In the genomic region with DNA sequence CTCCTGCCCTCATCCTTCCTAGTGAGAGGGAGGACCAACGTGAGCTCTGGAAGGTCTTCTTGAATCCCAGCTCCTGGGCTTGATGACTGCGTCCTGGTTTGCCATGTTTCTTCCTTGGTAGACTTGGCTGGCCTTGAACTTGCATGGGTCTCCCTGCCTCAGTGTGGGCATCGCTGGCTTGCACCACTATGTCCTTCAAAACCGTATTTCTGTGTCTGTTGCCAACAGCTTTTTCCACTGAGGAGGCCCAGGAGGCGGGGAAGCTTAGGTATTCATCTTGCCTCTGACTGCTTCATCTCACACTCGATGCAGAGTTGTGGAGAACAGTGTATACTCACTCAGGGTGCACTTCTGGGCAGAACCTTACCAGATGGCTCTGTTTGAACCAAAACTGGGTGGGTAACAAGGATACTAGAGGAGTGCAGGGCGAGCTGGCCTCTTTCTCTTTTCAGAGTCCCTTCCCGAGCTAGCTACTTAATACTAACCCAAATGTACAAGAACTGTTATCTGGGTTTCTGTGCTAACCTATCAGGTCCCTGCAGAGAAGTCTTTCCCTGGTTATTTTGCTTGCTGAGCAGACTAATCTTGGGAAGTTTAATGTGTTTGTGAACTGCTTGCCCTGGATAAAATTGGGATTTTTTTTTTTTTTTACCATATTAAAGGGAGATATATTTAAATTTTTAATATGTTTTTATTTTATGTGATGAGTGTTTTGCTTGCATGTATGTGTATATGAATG, we compare ENCODE assay signal across 8 mouse cellular contexts. TPM values are rescaled to one million over a fixed set of nuclear protein-coding genes. Genes with fewer than 3 reads are reported as not detected.
DNase-seq lines count a peak whose midpoint lies in the region; ATAC-seq and TF ChIP-seq lines count a peak whose summit lies in the region.

No protein-coding gene starts in this region.

- TF ChIP-seq EP300 in ES-Bruce4 (IDR thresholded peaks at IDR 0.05; ENCODE audit: insufficient read depth, low read depth, low read length): no peak

- H3K27ac ChIP-seq in kidney, adult 2 months (ENCODE audit: insufficient read depth, low read depth, low read length): no peak overlapping the region
- H3K27ac ChIP-seq in ES-Bruce4 (ENCODE audit: insufficient read depth, low read length): no peak overlapping the region
- H3K27ac ChIP-seq in heart, embryonic 10.5 days: peak overlapping the region; percentile 93
- H3K27ac ChIP-seq in limb, embryonic 11.5 days (replicated peaks; ENCODE audit: low read depth, low read length): no peak overlapping the region

- DNase-seq in kidney, adult 2 months: peak; percentile 15
- no peak for DNase-seq in kidney, postnatal 25 days
- DNase-seq in cerebellum, postnatal 10 days: peak; percentile 24 to 33
- no peak for DNase-seq in heart, embryonic 10.5 days (ENCODE audit: low spot score)
- DNase-seq in limb, embryonic 11.5 days (ENCODE audit: low spot score): peak; percentile 21
- peak; percentile 31 for DNase-seq in neural tube, embryonic 10.5 days (ENCODE audit: extremely low spot score, low spot score)
- DNase-seq in urinary bladder, postnatal 25 days (ENCODE audit: low spot score): no peak

- TF ChIP-seq POLR2A in kidney, adult 2 months (IDR thresholded peaks at IDR 0.05; ENCODE audit: low read depth, low read length): no peak
- no peak for TF ChIP-seq POLR2A in ES-Bruce4 (IDR thresholded peaks at IDR 0.05; ENCODE audit: insufficient read depth, low read length)

- TF ChIP-seq CTCF in kidney, adult 2 months (conservative IDR thresholded peaks at IDR 0.05; ENCODE audit: insufficient read depth, insufficient read length, low read depth, low read length): no peak
- no peak for TF ChIP-seq CTCF in ES-Bruce4 (IDR thresholded peaks at IDR 0.05; ENCODE audit: low read depth, low read length)

- WGBS in kidney, adult 2 months: 19% methylated on average over 8 of the region's 8 CpGs
- 20% methylated on average over 8 of the region's 8 CpGs for WGBS in heart, embryonic 10.5 days
- 19% methylated on average over 8 of the region's 8 CpGs for WGBS in limb, embryonic 11.5 days

- ATAC-seq in limb, embryonic 11.5 days (ENCODE audit: insufficient number of reproducible peaks, low FRiP score, low TSS enrichment, low read depth): no peak

- H3K27me3 ChIP-seq in kidney, adult 2 months (replicated peaks; ENCODE audit: control insufficient read depth, insufficient read depth, low read length): no peaks in the 10 kb centered on the region
- no peaks in the 10 kb centered on the region for H3K27me3 ChIP-seq in ES-Bruce4 (ENCODE audit: control insufficient read depth, insufficient read depth, low read length, poor library complexity, severe bottlenecking)
- no peaks in the 10 kb centered on the region for H3K27me3 ChIP-seq in heart, embryonic 10.5 days (ENCODE audit: insufficient read depth, poor library complexity, severe bottlenecking)
- H3K27me3 ChIP-seq in limb, embryonic 11.5 days (ENCODE audit: control insufficient read depth, insufficient read depth, low read length): no peaks in the 10 kb centered on the region

- peaks cover 3% of the 10 kb centered on the region; the same call in 1 of the 2 replicates for H3K9me3 ChIP-seq in ES-Bruce4 (replicated peaks; ENCODE audit: control insufficient read depth, insufficient read depth, low read length, poor library complexity, severe bottlenecking)
- no peaks in the 10 kb centered on the region for H3K9me3 ChIP-seq in heart, embryonic 10.5 days
- no peaks in the 10 kb centered on the region for H3K9me3 ChIP-seq in limb, embryonic 11.5 days (ENCODE audit: control insufficient read depth, low read length)

- no peaks in the 10 kb centered on the region for H3K36me3 ChIP-seq in kidney, adult 2 months (ENCODE audit: control insufficient read depth, insufficient read depth, low read length)
- H3K36me3 ChIP-seq in ES-Bruce4 (ENCODE audit: control insufficient read depth, insufficient read depth, low read length, poor library complexity, severe bottlenecking): peaks cover 11% of the 10 kb centered on the region
- H3K36me3 ChIP-seq in heart, embryonic 10.5 days: peaks cover 16% of the 10 kb centered on the region
- peaks cover 2% of the 10 kb centered on the region; the same call in 1 of the 2 replicates for H3K36me3 ChIP-seq in limb, embryonic 11.5 days (ENCODE audit: control insufficient read depth, insufficient read depth, low read length)

- peak overlapping the region; percentile 71 for H3K4me3 ChIP-seq in kidney, adult 2 months (ENCODE audit: insufficient read depth, low read depth, low read length)
- peak overlapping the region; percentile 96 for H3K4me3 ChIP-seq in ES-Bruce4 (ENCODE audit: low read depth, low read length)
- H3K4me3 ChIP-seq in heart, embryonic 10.5 days: peak overlapping the region; percentile 77
- H3K4me3 ChIP-seq in limb, embryonic 11.5 days (ENCODE audit: low read depth, low read length): peak overlapping the region; percentile 45

- peak overlapping the region; percentile 58 for H3K9ac ChIP-seq in ES-Bruce4 (ENCODE audit: low read depth, poor library complexity, severe bottlenecking)
- H3K9ac ChIP-seq in limb, embryonic 11.5 days (ENCODE audit: low read length): peak overlapping the region; percentile 46

- H3K4me2 ChIP-seq in limb, embryonic 11.5 days (ENCODE audit: low read depth, severe bottlenecking): peak overlapping the region; percentile 69

- peaks cover 5% of the 10 kb centered on the region for H3K4me1 ChIP-seq in kidney, adult 2 months (ENCODE audit: control insufficient read depth, insufficient read depth, low read length)
- H3K4me1 ChIP-seq in ES-Bruce4 (ENCODE audit: control insufficient read depth, insufficient read depth, low read length): no peaks in the 10 kb centered on the region
- H3K4me1 ChIP-seq in heart, embryonic 10.5 days: peaks cover 23% of the 10 kb centered on the region
- H3K4me1 ChIP-seq in limb, embryonic 11.5 days (ENCODE audit: control insufficient read depth, insufficient read depth, low read length): peaks cover 6% of the 10 kb centered on the region; the same call in 1 of the 2 replicates

RNA-seq across cellular contexts. Expression of a gene that starts 1.0 kb away (rescaled TPM):
- polyA plus RNA-seq in kidney, adult 2 months (2012; rRNA removed): 13.7 TPM in 2 replicates
- 37.0 and 38.2 TPM in 2 replicates for polyA plus RNA-seq in ES-Bruce4 (2011; ENCODE audit: insufficient read depth, insufficient read length, low read depth, missing spikeins)
- polyA plus RNA-seq in heart, embryonic 10.5 days (2016; fragmentation: Nextera tagmentation; extraction: Ambion mirVana): 18.1 and 20.4 TPM in 2 replicates
- polyA plus RNA-seq in limb, embryonic 11.5 days (2014; fragmentation: Nextera tagmentation; extraction: Ambion mirVana): 24.5 and 28.7 TPM in 2 replicates

RNA-seq across cellular contexts. Expression of a gene that starts 6.0 kb away (rescaled TPM):
- polyA plus RNA-seq in kidney, adult 2 months (2012; rRNA removed): 5.1 and 6.5 TPM in 2 replicates
- polyA plus RNA-seq in ES-Bruce4 (2011; ENCODE audit: insufficient read depth, insufficient read length, low read depth, missing spikeins): 29.8 and 29.9 TPM in 2 replicates
- polyA plus RNA-seq in heart, embryonic 10.5 days (2016; fragmentation: Nextera tagmentation; extraction: Ambion mirVana): 16.1 and 18.9 TPM in 2 replicates
- polyA plus RNA-seq in limb, embryonic 11.5 days (2014; fragmentation: Nextera tagmentation; extraction: Ambion mirVana): 32.4 and 34.7 TPM in 2 replicates

RNA-seq across cellular contexts. Expression of a gene that starts 27.2 kb away (rescaled TPM):
- not detected in 2 replicates for polyA plus RNA-seq in kidney, adult 2 months (2012; rRNA removed)
- not detected in 2 replicates for polyA plus RNA-seq in ES-Bruce4 (2011; ENCODE audit: insufficient read depth, insufficient read length, low read depth, missing spikeins)
- not detected in 2 replicates for polyA plus RNA-seq in heart, embryonic 10.5 days (2016; fragmentation: Nextera tagmentation; extraction: Ambion mirVana)
- not detected in 2 replicates for polyA plus RNA-seq in limb, embryonic 11.5 days (2014; fragmentation: Nextera tagmentation; extraction: Ambion mirVana)

RNA-seq across cellular contexts. Expression of a gene that starts 46.3 kb away (rescaled TPM):
- polyA plus RNA-seq in kidney, adult 2 months (2012; rRNA removed): 35.3 and 43.5 TPM in 2 replicates
- 0.93 and 1.0 TPM in 2 replicates for polyA plus RNA-seq in ES-Bruce4 (2011; ENCODE audit: insufficient read depth, insufficient read length, low read depth, missing spikeins)
- polyA plus RNA-seq in heart, embryonic 10.5 days (2016; fragmentation: Nextera tagmentation; extraction: Ambion mirVana): 0.46 and 3.5 TPM in 2 replicates
- 3.9 and 4.4 TPM in 2 replicates for polyA plus RNA-seq in limb, embryonic 11.5 days (2014; fragmentation: Nextera tagmentation; extraction: Ambion mirVana)

Comparison
In these comparisons a context has a peak if more than half of its experiments do, and no peak if none do; other contexts are left out.
1. DNase-seq: peak in kidney, adult 2 months (single experiment), cerebellum, postnatal 10 days (2 of 2), limb, embryonic 11.5 days (single experiment) and neural tube, embryonic 10.5 days (single experiment); none in kidney, postnatal 25 days (0 of 2), heart, embryonic 10.5 days (single experiment) and urinary bladder, postnatal 25 days (single experiment).
2. H3K4me3 ChIP-seq: peak in every context shown above with its lines; median percentile 96 in ES-Bruce4; 77 in heart, embryonic 10.5 days; 71 in kidney, adult 2 months; 45 in limb, embryonic 11.5 days.